Mouse (Mus musculus) embryo, embryonic 11.5 days (tissue): ENCODE measurements around the gene Gm49393.

Source experiments
- DNase-seq: peaks from one replicate; pipeline ENCODE4 v3.0.0-alpha.2; 2012; ENCODE audit warnings: low read depth, low spot score

Gm49393 gene

DNA sequence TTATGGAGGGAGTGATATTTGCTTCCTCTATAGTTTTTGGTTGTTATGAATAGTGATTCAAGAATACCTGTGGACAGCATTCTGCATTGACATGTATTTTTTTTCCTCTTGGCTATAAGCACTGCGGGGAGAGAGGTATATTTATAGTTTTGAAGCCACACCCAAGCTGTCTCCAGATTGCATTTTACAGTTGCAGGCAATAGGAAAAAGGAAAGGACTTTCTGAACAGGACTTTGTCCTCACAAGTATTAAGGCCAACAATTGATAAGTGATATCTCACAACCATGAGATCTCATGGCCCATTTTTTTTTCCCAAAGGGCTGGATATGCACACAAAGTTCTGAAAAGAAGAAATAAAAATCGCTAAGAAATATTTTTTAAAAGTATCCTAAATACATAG is 125.7 kb downstream of the Gm49393 start:
- DNase-seq, result no peak
